Mouse (Mus musculus): ENCODE results near the gene Ftcd. TPM values are rescaled to one million over a fixed set of nuclear protein-coding genes. Genes with fewer than 3 reads are reported as not detected.
A peak's percentile ranks its signal among the peaks of the same experiment; 100 is the strongest.

The Ftcd gene
- total RNA-seq, 2 experiments from 2014 or later, result 0.12 TPM; not detected in 1

DNA sequence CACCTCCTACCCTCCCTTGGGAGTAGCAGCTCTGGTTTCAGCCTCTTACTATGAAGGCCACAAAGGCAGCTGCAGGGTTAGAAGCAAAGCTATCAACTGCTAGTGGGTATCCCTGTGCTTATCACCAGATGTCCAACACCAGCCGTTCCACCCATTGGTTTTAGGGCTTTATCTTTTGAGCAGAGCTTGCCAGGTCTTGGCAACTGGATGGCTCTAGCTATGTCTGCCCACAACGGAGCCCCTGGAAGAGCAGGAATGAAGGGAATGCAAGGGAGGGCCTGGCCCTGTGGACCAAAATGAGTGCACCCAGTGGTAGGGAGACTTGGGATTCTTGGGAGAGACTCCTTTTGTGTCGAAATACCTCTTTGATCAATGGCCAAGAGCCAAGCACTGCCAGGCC, 27.2 kb downstream of the Ftcd start:
- DNase-seq (ENCODE audit: low spot score in 2 of 2), result no peak

DNA sequence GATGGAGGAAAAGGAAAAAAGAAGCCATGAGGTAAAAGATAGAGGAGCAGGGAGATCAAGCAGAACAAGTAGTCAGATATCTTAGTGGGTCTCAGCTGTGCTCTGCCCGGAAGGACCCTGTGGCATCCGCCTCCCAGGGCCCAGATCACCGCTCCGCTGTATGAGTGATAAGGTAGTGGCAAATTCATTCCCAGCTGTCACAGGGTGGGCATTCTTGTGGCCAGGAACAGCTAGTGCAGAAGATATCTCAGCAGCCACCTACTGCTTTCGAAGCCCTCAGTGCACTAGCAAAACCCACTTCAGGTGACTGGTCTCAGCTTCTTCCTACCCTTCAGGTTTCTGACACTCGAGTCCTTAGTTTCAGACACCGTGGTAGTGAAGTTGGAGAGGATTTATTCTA, 37.0 kb downstream of the Ftcd start:
- no peak for DNase-seq (ENCODE audit: low spot score in 2 of 2)

GRCm38 (mm10) chr10:76622411-76622810, 47.0 kb downstream of the Ftcd start:
- DNase-seq (ENCODE audit: low spot score in 2 of 2), result no peak

- DNase-seq (ENCODE audit: low spot score in 2 of 2), result peak; percentile 81 to 82
Measured at GRCm38 (mm10) chr10:76622928-76623680, 47.7 kb downstream of the Ftcd start, which contains the start of gene Col6a2. Gene Col6a2, minus strand, starts transcription at chr10:76623630.

- no peak for DNase-seq (ENCODE audit: low spot score in 2 of 2)
Measured at GRCm38 (mm10) chr10:76623734-76624133, 48.3 kb downstream of the Ftcd start.

- DNase-seq (ENCODE audit: low spot score in 2 of 2), result no peak
Measured at GRCm38 (mm10) chr10:76624903-76625302, 49.5 kb downstream of the Ftcd start.

- no peak for DNase-seq (ENCODE audit: low spot score in 2 of 2)
Measured at GRCm38 (mm10) chr10:76627714-76628113, 52.3 kb downstream of the Ftcd start.

DNA sequence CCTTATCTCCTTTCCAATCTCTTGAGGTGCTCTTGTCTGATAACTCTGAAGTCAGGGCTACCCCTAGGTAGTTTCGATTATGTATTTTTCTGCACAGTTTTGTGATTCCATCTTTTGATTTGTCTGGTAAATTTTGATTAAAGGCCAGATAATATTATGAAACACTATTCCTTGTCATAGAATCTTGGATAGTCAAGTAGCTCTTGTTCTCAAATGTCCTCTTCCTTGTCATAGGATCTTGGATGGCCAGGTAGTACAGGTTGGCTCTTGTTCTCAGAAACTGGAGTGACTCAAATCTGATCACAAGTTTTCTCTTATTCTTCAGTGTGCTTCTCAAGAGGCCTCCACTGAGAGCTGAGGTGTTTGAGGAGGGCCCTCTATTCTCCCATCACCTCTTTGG, 55.2 kb downstream of the Ftcd start:
- DNase-seq (ENCODE audit: low spot score in 2 of 2), result no peak

DNA sequence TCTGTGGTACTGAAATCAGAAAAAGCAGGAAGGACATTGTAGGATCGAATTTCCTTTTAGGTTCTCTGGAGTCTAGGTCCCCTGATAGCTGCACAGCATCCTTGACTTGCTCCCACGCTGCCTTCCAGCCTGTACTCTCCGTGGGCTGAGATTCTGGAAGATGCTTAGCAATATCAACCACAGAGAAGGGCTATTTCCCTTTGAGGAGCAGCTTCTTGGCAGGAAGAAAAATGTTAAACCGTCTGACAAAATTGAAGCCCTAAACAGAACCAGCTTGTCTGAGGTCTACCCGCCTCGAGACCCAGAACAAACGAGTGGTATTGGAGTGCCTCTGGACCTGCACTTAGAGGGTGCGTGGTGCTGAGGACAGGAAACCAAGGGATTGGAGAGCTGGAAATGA, 57.2 kb downstream of the Ftcd start:
- peak; percentile 23 to 59 for DNase-seq (ENCODE audit: low spot score in 2 of 2)

- no peak for DNase-seq (ENCODE audit: low spot score in 2 of 2)
Measured at GRCm38 (mm10) chr10:76634094-76634571, 58.7 kb downstream of the Ftcd start.

- DNase-seq (ENCODE audit: low spot score in 2 of 2), result no peak
Measured at GRCm38 (mm10) chr10:76634584-76634983, 59.1 kb downstream of the Ftcd start.

DNA sequence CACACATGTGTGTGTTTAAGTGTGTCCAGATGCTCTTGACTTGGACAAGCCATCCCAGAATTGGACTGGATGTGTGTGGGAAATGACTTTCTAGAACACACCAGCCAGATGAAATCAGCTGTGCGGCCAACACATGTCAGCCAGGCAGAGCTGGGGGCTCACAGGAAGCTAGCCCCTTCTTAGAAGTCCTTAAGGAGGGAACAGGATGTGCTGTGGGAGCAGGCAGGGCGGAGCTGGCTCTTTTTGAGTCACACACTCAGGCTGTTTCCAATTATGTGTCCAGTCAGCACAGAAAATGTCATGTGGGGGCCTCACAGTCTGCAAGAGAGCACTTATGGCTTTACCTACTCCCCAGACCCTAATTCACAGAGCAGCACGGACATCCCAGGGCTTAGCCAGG, 60.6 kb downstream of the Ftcd start:
- DNase-seq (ENCODE audit: low spot score in 2 of 2), result no peak

DNA sequence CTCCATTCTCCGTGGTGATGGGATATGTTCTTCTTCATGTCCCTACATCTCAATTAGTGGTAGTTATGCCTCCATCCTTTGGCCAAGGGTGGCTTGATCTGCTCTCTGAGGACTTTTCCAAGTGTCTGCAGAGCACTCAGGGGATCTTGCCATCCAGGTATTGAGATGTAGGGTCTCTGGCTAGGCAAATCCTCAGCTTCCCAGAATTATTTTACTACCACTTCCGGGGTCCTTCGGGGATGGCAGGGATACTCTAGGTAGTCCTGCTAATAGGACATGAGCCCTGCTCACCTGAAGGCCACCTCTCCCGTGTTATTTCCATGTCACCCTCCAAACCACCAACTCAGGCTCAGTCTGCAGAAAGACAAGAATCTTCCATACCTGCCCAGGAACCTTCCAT, 61.2 kb downstream of the Ftcd start:
- no peak for DNase-seq (ENCODE audit: low spot score in 2 of 2)

Other genes starting within 250 kb of the Ftcd start
- gene Dip2a, start 230.4 kb upstream of the Ftcd start, total RNA-seq (2021), result 10 to 100 TPM; 62.6 to 63.3 TPM
- not detected for gene AC141477.1, start 135.2 kb upstream of the Ftcd start, total RNA-seq (2021)
- gene Pcnt, start 132.9 kb upstream of the Ftcd start, total RNA-seq (2021), result 10 to 100 TPM; 22.2 to 29.9 TPM
- not detected for gene 2610028H24Rik, start 126.6 kb upstream of the Ftcd start, total RNA-seq (2021)
- 10 to 100 TPM; 51.7 to 53.7 TPM for gene Mcm3ap, start 106.7 kb upstream of the Ftcd start, total RNA-seq (2021)
- gene Ybey, start 106.5 kb upstream of the Ftcd start, total RNA-seq (2021), result 1 to 10 TPM; 4.5 TPM
- gene Lss, start 44.1 kb upstream of the Ftcd start, total RNA-seq (2021), result 10 to 100 TPM; 47.2 to 58.6 TPM
- gene Spatc1l, start 13.4 kb upstream of the Ftcd start, total RNA-seq (2021), result not detected
- gene Col6a2, start 48.0 kb downstream of the Ftcd start, total RNA-seq (2021), result 10 to 100 TPM in 1 of 2 experiments, 1 to 10 TPM in 1; 9.3 to 16.1 TPM
- 10 to 100 TPM; 48.6 to 52.8 TPM for gene Col6a1, start 150.5 kb downstream of the Ftcd start, total RNA-seq (2021)